Mouse (Mus musculus) embryonic facial prominence, embryonic 13.5 days (tissue): Measurements from ENCODE around the gene Gp1bb. TPM values are rescaled to one million over a fixed set of nuclear protein-coding genes. Genes with fewer than 3 reads are reported as not detected.

ENCODE experiments used
- ATAC-seq: fragments of 200-750 bp; cut with Nextera tagmentation; 2 replicates; pipeline ENCODE4 v1.8.0; 2017; ENCODE audit warnings: low read depth; ENCODE audit not compliant: insufficient number of reproducible peaks, insufficient read depth, low FRiP score, low TSS enrichment
- H3K27ac ChIP-seq: fragments of 300-500 bp; sonication (generic); 2 replicates; pipeline ENCODE4 v1.5.1; 2015; ENCODE audit warnings: moderate library complexity, mild to moderate bottlenecking, inconsistent platforms
- H3K27me3 ChIP-seq: fragments of 300-500 bp; sonication (generic); 2 replicates; pipeline ENCODE4 v1.6.1; 2015; ENCODE audit warnings: mild to moderate bottlenecking, inconsistent platforms
- H3K36me3 ChIP-seq: fragments of 300-500 bp; sonication (generic); 2 replicates; pipeline ENCODE4 v1.6.1; 2015; ENCODE audit warnings: mild to moderate bottlenecking, inconsistent platforms
- H3K4me1 ChIP-seq: fragments of 300-500 bp; sonication (generic); 2 replicates; pipeline ENCODE4 v1.6.1; 2015; ENCODE audit warnings: inconsistent platforms
- H3K4me2 ChIP-seq: fragments of 300-500 bp; sonication (generic); 2 replicates; pipeline ENCODE4 v1.6.1; 2015; ENCODE audit warnings: moderate library complexity, mild to moderate bottlenecking, inconsistent platforms
- H3K4me3 ChIP-seq: fragments of 300-500 bp; sonication (generic); 2 replicates; pipeline ENCODE4 v1.5.1; 2015; ENCODE audit warnings: mild to moderate bottlenecking, inconsistent platforms
- H3K9ac ChIP-seq: fragments of 300-500 bp; sonication (generic); 2 replicates; pipeline ENCODE4 v1.6.1; 2015; ENCODE audit warnings: mild to moderate bottlenecking, inconsistent platforms
- H3K9me3 ChIP-seq: fragments of 300-500 bp; sonication (generic); 2 replicates; pipeline ENCODE4 v1.6.1; 2016; ENCODE audit warnings: inconsistent platforms
- WGBS: fragments of 180-500 bp; shearing (Covaris S2); methylation state at CpG from one replicate; pipeline ENCODE4 v1.1.7; 2015; ENCODE audit warnings: mixed read lengths; 5-methylcytosine and 5-hydroxymethylcytosine counted together
- polyA plus RNA-seq: library from polyadenylated mRNA; unstranded; fragments of >200 nt; fragmentation: Nextera tagmentation; extraction: Ambion mirVana; gene quantifications from 2 replicates; pipeline ENCODE4 v1.2.1, GENCODE M21; 2015

Gp1bb gene
- polyA plus RNA-seq, 1 experiment from 2014 or later: 3.2 TPM

DNA sequence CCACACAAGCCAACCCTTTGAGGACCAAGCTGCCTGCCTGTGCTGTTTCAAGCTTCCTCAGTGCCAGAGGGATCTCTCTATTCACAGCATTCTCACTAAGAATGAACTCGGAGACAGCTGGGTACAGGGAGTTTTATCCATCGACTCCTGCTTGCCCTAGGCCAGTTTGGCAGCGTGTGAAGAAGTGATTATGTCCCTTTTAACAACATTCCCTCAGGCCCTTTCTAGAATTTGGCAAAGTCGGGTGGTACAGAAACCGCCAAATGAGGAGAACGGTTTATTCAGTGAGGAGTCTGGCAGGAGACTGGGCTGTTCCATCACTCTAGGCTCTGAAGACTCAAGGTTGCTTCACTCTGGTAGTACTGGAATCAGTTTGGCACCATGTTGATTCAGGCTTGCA, 2.0 kb downstream of the Gp1bb start:
- Histone ChIP-seq H3K4me2 (peak overlapping the region; percentile 97), H3K9ac (peak overlapping the region; percentile 69), H3K27ac (no peak overlapping the region), H3K36me3 (peaks cover 33% of the 10 kb centered on the region), H3K4me1 (peaks cover 29% of the 10 kb centered on the region), H3K4me3 (peak overlapping the region; percentile 54), H3K27me3 (peaks cover 81% of the 10 kb centered on the region), H3K9me3 (no peaks in the 10 kb centered on the region)
- no peak for ATAC-seq
- WGBS: 21% methylated on average over 6 of the region's 6 CpGs

DNA sequence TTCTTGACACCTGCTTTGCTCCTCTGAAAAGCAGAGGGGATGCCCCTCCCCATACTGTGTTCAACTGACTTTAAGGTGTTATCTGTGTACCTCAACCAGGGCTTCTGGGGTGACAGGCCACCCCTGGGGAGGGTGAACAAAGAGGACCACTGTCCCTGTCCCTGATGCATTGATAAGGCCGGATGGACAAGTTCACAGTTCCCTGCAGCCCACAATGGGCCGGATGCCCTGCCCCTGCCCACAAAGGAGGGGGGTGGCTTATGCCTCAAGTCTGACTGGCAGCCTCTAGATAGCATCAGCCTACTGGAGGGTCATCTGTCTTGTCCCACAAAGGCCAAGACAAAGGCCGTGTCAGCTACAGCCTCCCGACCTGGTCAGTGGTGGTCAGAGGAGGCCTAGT, 3.1 kb downstream of the Gp1bb start:
- H3K9ac ChIP-seq: no peak overlapping the region
- WGBS: 50% methylated on average over 4 of the region's 4 CpGs
- no peak for ATAC-seq
- peaks cover 22% of the 10 kb centered on the region for H3K36me3 ChIP-seq
- peaks cover 29% of the 10 kb centered on the region for H3K4me1 ChIP-seq
- H3K27me3 ChIP-seq: peaks cover 70% of the 10 kb centered on the region
- no peak overlapping the region for H3K27ac ChIP-seq
- no peak overlapping the region for H3K4me3 ChIP-seq
- no peaks in the 10 kb centered on the region for H3K9me3 ChIP-seq
- H3K4me2 ChIP-seq: no peak overlapping the region

DNA sequence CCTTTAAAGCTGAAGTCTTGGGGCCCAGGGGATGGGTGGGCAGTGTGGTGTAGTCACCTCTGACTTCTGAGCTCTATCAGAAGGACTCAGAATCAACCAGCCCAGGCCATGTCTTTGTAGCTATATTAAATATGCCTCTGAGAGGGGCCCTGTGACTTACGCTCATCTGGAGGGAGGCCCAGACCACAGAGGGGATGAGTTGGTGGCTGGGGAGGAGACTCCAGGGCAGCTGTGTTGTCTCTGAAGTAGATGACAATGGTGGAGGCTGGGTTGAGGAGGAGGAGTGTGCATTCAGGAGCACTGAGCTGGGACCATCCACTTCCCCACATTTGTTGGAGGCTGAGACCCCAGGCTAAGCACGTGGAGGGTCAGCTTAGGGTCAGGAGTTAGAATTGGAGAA, 3.9 kb downstream of the Gp1bb start:
- no peak for ATAC-seq
- no peak overlapping the region for H3K9ac ChIP-seq
- H3K4me1 ChIP-seq: peaks cover 29% of the 10 kb centered on the region
- 51% methylated on average over 2 of the region's 2 CpGs for WGBS
- H3K4me2 ChIP-seq: no peak overlapping the region
- peaks cover 62% of the 10 kb centered on the region for H3K27me3 ChIP-seq
- no peak overlapping the region for H3K4me3 ChIP-seq
- H3K27ac ChIP-seq: no peak overlapping the region
- no peaks in the 10 kb centered on the region for H3K9me3 ChIP-seq
- peaks cover 14% of the 10 kb centered on the region for H3K36me3 ChIP-seq

DNA sequence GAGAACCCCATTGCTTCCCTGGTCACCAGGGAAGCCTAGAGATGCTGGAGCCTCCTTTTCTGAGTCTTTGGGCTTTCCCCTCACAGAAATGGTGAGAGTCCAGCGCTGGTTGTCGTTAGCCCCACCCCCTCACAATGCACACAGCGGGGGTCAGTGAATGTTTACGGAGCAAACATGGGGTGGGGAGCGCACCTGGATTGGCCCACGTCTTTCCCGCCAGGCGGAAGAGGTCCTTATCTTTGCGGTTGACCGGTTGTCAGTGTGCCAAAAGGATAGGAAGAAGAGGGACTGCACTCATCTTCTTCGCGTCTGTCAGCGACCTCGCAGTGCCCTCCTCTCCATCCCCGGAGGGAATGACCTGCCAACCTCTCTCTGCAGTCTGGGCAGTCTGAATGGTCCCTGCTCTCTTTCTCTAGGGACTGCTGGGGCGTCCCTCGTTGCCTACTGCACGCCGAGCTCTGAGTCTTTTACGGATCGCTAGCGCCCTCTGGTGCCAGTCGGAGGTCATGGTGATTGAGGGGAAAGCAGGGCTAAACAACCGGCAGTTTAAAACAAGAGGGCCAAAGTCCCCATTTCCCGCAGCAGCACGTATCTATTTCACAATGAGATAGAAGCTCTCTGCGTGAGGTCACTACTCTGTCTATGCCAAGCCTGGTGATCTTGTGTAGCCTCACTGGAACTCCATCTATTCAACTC, 4.7 kb downstream of the Gp1bb start:
- no peaks in the 10 kb centered on the region for H3K9me3 ChIP-seq
- no peak overlapping the region for H3K27ac ChIP-seq
- 1% methylated on average over 27 of the region's 27 CpGs for WGBS
- H3K9ac ChIP-seq: peak overlapping the region; percentile 51
- peak overlapping the region; percentile 62 for H3K4me2 ChIP-seq
- H3K36me3 ChIP-seq: peaks cover 6% of the 10 kb centered on the region
- peaks cover 29% of the 10 kb centered on the region for H3K4me1 ChIP-seq
- peaks cover 54% of the 10 kb centered on the region for H3K27me3 ChIP-seq
- no peak for ATAC-seq
- peak overlapping the region; percentile 36 for H3K4me3 ChIP-seq

DNA sequence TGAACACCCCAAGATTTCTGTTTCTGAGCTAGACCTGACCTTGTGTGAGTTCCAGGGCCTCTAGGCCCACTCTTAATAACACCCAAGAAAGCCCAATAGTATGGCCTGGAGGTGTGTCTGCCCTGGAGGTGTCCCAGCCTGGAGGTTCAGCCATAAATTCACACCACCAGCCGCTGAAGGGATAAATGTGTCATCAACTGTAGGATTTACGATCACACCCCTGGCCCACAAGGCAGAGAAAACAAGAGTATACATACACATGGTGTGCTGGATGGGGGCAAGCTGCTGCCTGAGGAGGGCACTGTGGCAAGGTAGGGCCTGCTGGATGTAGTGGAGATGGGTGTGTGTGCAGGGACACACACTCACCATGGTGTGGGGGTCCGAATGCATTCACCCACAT, 8.9 kb downstream of the Gp1bb start:
- H3K4me1 ChIP-seq: peaks cover 36% of the 10 kb centered on the region
- no peak for ATAC-seq
- H3K4me2 ChIP-seq: no peak overlapping the region
- no peak overlapping the region for H3K4me3 ChIP-seq
- H3K9me3 ChIP-seq: no peaks in the 10 kb centered on the region
- no peak overlapping the region for H3K9ac ChIP-seq
- no peak overlapping the region for H3K27ac ChIP-seq
- H3K36me3 ChIP-seq: no peaks in the 10 kb centered on the region
- peaks cover 21% of the 10 kb centered on the region for H3K27me3 ChIP-seq
- WGBS: 88% methylated on average over 3 of the region's 3 CpGs

DNA sequence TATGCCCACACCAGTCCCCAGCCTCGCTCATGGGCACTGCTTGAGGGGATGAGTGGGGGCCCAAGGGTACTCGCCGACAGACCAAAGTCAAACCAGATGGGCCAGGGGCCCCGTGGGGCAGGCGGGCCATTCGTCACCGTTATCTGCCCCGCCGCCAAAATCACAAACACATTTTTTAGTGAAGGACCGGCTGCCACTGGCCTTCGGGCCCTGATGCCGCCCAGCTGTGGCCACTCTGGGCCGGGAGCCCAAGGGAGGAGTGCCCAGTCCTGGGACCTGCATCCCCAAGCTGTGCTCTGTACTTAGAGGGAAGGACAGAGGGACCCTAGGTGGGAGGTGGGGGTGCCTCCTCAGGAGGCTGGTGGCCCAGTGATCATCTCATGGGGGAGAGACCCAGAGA, 10.5 kb downstream of the Gp1bb start:
- Histone ChIP-seq H3K27me3 (peaks cover 11% of the 10 kb centered on the region), H3K36me3 (no peaks in the 10 kb centered on the region), H3K9me3 (no peaks in the 10 kb centered on the region), H3K27ac (no peak overlapping the region), H3K4me3 (no peak overlapping the region), H3K4me1 (peaks cover 32% of the 10 kb centered on the region), H3K9ac (no peak overlapping the region), H3K4me2 (no peak overlapping the region)
- no peak for ATAC-seq
- WGBS: 36% methylated on average over 13 of the region's 13 CpGs

DNA sequence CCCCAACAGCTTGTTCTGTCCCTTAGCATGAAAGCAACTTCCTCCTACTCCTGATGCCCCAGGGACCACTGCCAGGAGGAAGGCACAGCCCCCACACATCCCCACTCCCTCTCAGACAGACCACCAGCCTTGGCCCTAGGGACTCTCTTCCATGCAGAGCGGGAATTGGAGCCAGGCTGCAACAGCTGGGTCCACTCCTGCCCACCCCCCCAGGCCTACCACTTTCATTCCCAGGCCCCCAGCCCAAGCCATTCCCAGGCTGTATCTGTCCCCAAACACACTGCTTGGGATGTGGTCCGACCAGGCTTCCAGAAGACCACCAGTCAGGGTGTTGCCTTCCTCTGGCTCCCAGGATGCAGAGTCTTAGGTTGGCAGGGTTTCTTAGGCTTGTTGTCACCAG, 13.1 kb downstream of the Gp1bb start:
- H3K4me3 ChIP-seq: no peak overlapping the region
- no peaks in the 10 kb centered on the region for H3K9me3 ChIP-seq
- no peak overlapping the region for H3K4me2 ChIP-seq
- WGBS: 55% methylated on average over 2 of the region's 2 CpGs
- H3K36me3 ChIP-seq: no peaks in the 10 kb centered on the region
- peaks cover 32% of the 10 kb centered on the region for H3K4me1 ChIP-seq
- no peak overlapping the region for H3K27ac ChIP-seq
- H3K9ac ChIP-seq: no peak overlapping the region
- peaks cover 9% of the 10 kb centered on the region for H3K27me3 ChIP-seq
- no peak for ATAC-seq

DNA sequence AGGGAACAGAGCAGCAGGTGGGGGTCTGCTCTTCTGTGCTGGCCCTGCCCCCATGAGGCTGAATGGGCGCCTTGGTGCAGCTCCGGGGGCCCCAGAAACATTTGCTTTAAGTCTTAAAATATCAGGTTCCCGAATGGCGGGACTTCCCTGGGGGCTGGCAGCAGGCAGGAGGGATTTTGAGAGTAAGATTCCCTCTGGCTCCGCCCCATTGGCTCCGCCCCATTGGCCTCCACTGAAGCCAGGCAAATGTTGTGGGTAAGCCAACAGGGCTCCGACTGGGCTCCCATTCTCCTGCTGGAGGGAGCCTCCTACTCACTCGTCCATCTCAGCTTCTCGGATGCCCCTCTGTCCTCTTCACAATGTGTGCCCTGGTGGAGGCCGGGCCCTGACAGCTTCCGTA, 14.0 kb downstream of the Gp1bb start:
- Histone ChIP-seq H3K27me3 (peaks cover 9% of the 10 kb centered on the region), H3K4me2 (peak overlapping the region; percentile 47), H3K4me1 (peaks cover 37% of the 10 kb centered on the region), H3K36me3 (no peaks in the 10 kb centered on the region), H3K9ac (0 out of 2 replicates have a peak overlapping the region, but pooled peaks have one; percentile 32), H3K27ac (peak overlapping the region; percentile 51), H3K9me3 (no peaks in the 10 kb centered on the region), H3K4me3 (no peak overlapping the region)
- 7% methylated on average over 11 of the region's 11 CpGs for WGBS
- no peak for ATAC-seq

DNA sequence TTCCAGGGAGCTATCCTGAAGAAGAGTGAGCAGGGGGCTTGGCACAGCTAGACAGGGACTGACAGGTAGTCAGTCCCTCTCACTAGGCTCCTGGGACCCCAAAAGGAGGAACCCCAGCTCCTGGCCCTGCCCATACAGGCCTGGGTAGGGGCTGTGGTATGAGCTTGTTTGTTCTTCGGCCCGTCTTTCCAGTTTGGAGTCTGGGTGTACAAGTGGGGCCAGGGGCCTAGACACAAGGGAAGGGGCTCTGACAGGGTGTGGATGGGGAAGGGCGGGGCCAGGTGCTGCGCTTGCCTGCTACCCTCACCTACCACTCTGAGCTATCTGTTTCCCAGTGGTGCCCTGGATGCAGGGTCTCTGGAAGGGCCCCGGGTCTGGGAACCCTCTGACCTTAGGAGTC, 16.5 kb downstream of the Gp1bb start:
- Histone ChIP-seq H3K9ac (no peak overlapping the region), H3K36me3 (no peaks in the 10 kb centered on the region), H3K27ac (peak overlapping the region; percentile 66; the same call in 1 of the 2 replicates), H3K4me2 (no peak overlapping the region), H3K4me3 (no peak overlapping the region), H3K9me3 (no peaks in the 10 kb centered on the region), H3K27me3 (peaks cover 9% of the 10 kb centered on the region), H3K4me1 (peaks cover 31% of the 10 kb centered on the region)
- 74% methylated on average over 5 of the region's 5 CpGs for WGBS
- ATAC-seq: no peak

DNA sequence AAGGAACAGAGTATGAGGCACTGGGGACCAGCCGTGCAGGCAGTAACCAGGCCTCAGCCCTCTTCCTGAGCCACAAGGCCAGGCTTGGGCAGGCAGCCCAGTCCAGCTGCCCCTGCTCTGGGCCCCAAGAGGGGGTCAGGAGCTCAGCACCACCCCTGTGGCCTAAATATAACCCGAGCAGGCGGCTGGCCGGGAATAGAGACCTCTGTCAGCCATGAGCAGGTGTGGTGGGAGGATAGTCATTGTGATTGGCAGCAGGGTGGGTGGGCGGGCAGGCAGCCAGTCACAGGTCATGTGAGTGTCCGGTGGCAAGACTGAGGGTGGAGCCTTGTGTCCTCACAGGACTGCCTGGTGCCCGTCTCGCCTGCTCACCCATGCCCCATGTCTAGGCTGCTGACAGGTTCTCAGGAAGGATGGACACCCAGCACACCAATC, 17.9 kb downstream of the Gp1bb start:
- H3K9ac ChIP-seq: peak overlapping the region; percentile 41
- 62% methylated on average over 8 of the region's 8 CpGs for WGBS
- ATAC-seq: no peak
- H3K27me3 ChIP-seq: no peaks in the 10 kb centered on the region
- no peaks in the 10 kb centered on the region for H3K9me3 ChIP-seq
- no peak overlapping the region for H3K4me2 ChIP-seq
- H3K4me3 ChIP-seq: no peak overlapping the region
- H3K27ac ChIP-seq: no peak overlapping the region
- no peaks in the 10 kb centered on the region for H3K36me3 ChIP-seq
- peaks cover 30% of the 10 kb centered on the region for H3K4me1 ChIP-seq

DNA sequence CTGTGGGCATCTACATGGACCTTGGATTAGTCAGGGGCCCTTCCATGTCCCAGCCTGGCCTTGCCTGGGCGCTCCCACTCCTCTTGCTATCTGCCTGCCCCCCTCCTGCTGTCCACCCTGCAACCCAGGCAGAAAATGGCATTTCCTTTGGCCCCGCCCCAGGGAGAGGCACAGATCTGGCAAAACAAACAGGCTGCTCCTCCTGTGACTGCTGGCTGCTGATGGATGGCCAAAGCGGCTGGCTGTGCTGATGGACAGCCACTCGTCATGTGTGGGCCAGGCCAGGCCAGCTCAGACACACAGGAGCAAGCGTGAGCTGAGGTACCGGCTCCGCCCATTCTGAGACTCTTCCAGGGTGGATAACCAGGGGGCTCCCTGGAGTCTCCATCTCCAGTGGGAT, 20.8 kb downstream of the Gp1bb start:
- Histone ChIP-seq H3K27me3 (no peaks in the 10 kb centered on the region; the same call in 1 of the 2 replicates), H3K4me1 (peaks cover 16% of the 10 kb centered on the region), H3K4me3 (no peak overlapping the region), H3K36me3 (no peaks in the 10 kb centered on the region), H3K9me3 (no peaks in the 10 kb centered on the region), H3K4me2 (no peak overlapping the region), H3K27ac (peak overlapping the region; percentile 48), H3K9ac (0 out of 2 replicates have a peak overlapping the region, but pooled peaks have one; percentile 40)
- ATAC-seq: no peak
- 61% methylated on average over 7 of the region's 7 CpGs for WGBS

DNA sequence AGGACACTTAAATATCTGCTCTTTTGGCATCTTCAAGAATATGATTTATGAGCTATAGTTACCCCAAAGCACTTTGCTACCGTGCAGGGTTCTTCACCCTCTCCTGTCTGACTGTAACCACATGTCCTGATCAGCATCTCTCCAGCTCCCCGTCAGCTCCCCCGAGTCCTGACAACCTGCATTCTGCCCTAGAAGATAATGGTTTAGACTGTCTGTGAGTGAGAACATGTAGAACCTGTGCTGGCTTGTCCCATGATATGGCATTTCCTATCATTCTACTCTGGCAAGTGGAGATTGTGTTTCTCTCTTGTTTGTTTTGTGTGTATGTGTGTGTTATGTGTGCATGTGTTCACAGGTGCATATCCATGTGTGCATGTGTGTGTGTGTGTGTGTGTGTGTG, 24.2 kb downstream of the Gp1bb start:
- Histone ChIP-seq H3K27me3 (peaks cover 20% of the 10 kb centered on the region), H3K9ac (no peak overlapping the region), H3K9me3 (no peaks in the 10 kb centered on the region), H3K4me2 (no peak overlapping the region), H3K36me3 (no peaks in the 10 kb centered on the region), H3K27ac (no peak overlapping the region), H3K4me1 (peaks cover 10% of the 10 kb centered on the region), H3K4me3 (no peak overlapping the region)
- no peak for ATAC-seq
- 67% methylated on average over 3 of the region's 3 CpGs for WGBS
